Mouse (Mus musculus) hindbrain, embryonic 11.5 days (tissue): ENCODE measurements around the gene Zfp512. TPM values are rescaled to one million over a fixed set of nuclear protein-coding genes. Genes with fewer than 3 reads are reported as not detected.
"Not testable (repeated sequence)": the region's sequence is repeated elsewhere in the genome, so short reads cannot be mapped to it uniquely, and the experiment has no call there.

Experiments
- ATAC-seq: fragments of 200-750 bp; cut with Nextera tagmentation; 2 replicates; pipeline ENCODE4 v1.8.0; 2017; ENCODE audit warnings: mild to moderate bottlenecking, moderate TSS enrichment, moderate library complexity; ENCODE audit not compliant: low FRiP score
- DNase-seq: peaks from one replicate; pipeline ENCODE4 v3.0.0-alpha.2; 2015; ENCODE audit warnings: low spot score
- H3K27ac ChIP-seq: fragments of 300-500 bp; sonication (generic); 2 replicates; pipeline ENCODE4 v1.5.1; 2014; ENCODE audit warnings: mild to moderate bottlenecking, low read depth, low read length
- H3K27me3 ChIP-seq: fragments of 300-500 bp; sonication (generic); 2 replicates; pipeline ENCODE4 v1.6.1; 2014; ENCODE audit warnings: mild to moderate bottlenecking, low read length, moderate library complexity, mixed read lengths; ENCODE audit not compliant: control insufficient read depth, insufficient read depth
- H3K36me3 ChIP-seq: fragments of 300-500 bp; sonication (generic); 2 replicates; pipeline ENCODE4 v1.6.1; 2014; ENCODE audit warnings: mild to moderate bottlenecking, low read length, moderate library complexity, mixed read lengths; ENCODE audit not compliant: control insufficient read depth, insufficient read depth
- H3K4me1 ChIP-seq: fragments of 300-500 bp; sonication (generic); replicated peaks from 2 replicates; pipeline ENCODE4 v1.6.1; 2014; ENCODE audit warnings: low read length, mixed read lengths; ENCODE audit not compliant: control insufficient read depth, insufficient read depth
- H3K4me2 ChIP-seq: fragments of 300-500 bp; sonication (generic); replicated peaks from 2 replicates; pipeline ENCODE4 v1.6.1; 2014; ENCODE audit warnings: mild to moderate bottlenecking, low read depth, low read length
- H3K4me3 ChIP-seq: fragments of 300-500 bp; sonication (generic); 2 replicates; pipeline ENCODE4 v1.5.1; 2014; ENCODE audit warnings: low read depth, low read length
- H3K9ac ChIP-seq: fragments of 300-500 bp; sonication (generic); 2 replicates; pipeline ENCODE4 v1.6.1; 2014; ENCODE audit warnings: low read depth, low read length
- H3K9me3 ChIP-seq: fragments of 300-500 bp; sonication (generic); 2 replicates; pipeline ENCODE4 v1.6.1; 2016; ENCODE audit warnings: low read length; ENCODE audit not compliant: control insufficient read depth
- WGBS: fragments of 180-500 bp; shearing (Covaris S2); extraction: QIAGEN DNeasy Blood & Tissue Kit; methylation state at CpG from one replicate; pipeline ENCODE4 v1.1.7; 2014; 5-methylcytosine and 5-hydroxymethylcytosine counted together
- polyA plus RNA-seq: library from polyadenylated mRNA; unstranded; fragments of >200 nt; fragmentation: Nextera tagmentation; extraction: Ambion mirVana; gene quantifications from 2 replicates; pipeline ENCODE4 v1.2.1, GENCODE M21; 2014

Zfp512 gene
- 69.4 and 79.6 TPM in 2 replicates for polyA plus RNA-seq

- Histone ChIP-seq H3K4me2 (peak within 1 kb of the TSS; percentile 73), H3K4me3 (peak within 1 kb of the TSS; percentile 46), H3K36me3 (no peaks in the 10 kb centered on the region), H3K9me3 (no peaks in the 10 kb centered on the region), H3K9ac (peak within 1 kb of the TSS; percentile 65), H3K4me1 (no peaks in the 10 kb centered on the region; the same call in 1 of the 2 replicates), H3K27me3 (no peaks in the 10 kb centered on the region), H3K27ac (no peak within 1 kb of the TSS)
- ATAC-seq (peak; percentile 99), DNase-seq (peak; percentile 96)
- 6% methylated on average over 23 of the region's 23 CpGs for WGBS
Observed at GRCm38 (mm10) chr5:31451878-31452561, at the start of gene Zfp512. Gene Zfp512, plus strand, starts transcription at chr5:31452431.

- H3K27ac ChIP-seq, H3K4me3 ChIP-seq, H3K9ac ChIP-seq, H3K27me3 ChIP-seq, H3K36me3 ChIP-seq, H3K4me2 ChIP-seq, H3K9me3 ChIP-seq, ATAC-seq, H3K4me1 ChIP-seq, DNase-seq: not testable (repeated sequence)
- 97% methylated on average over 9 of the region's 9 CpGs for WGBS
Observed at GRCm38 (mm10) chr5:31434727-31435126, 17.5 kb upstream of the Zfp512 start.

GRCm38 (mm10) chr5:31451336-31451735 is 895 bp upstream of the Zfp512 start:
- H3K4me2 ChIP-seq, result no peak overlapping the region
- 89% methylated on average over 2 of the region's 2 CpGs for WGBS

GRCm38 (mm10) chr5:31452562-31452878 is 289 bp downstream of the Zfp512 start:
- no peak overlapping the region for H3K27ac ChIP-seq
- ATAC-seq, result no peak
- under 1% methylated on average over 11 of the region's 11 CpGs for WGBS

More at GRCm38 (mm10) chr5:31451336-31451735, 895 bp upstream of the Zfp512 start:
- Histone ChIP-seq H3K4me3 (no peak overlapping the region), H3K4me1 (no peaks in the 10 kb centered on the region; the same call in 1 of the 2 replicates), H3K27ac (no peak overlapping the region), H3K27me3 (no peaks in the 10 kb centered on the region), H3K36me3 (no peaks in the 10 kb centered on the region), H3K9ac (no peak overlapping the region), H3K9me3 (no peaks in the 10 kb centered on the region)
- ATAC-seq (no peak), DNase-seq (no peak)

GRCm38 (mm10) chr5:31452886-31453410 is 717 bp downstream of the Zfp512 start:
- WGBS, result 20% methylated on average over 7 of the region's 7 CpGs
- no peak for ATAC-seq
- Histone ChIP-seq H3K9me3 (no peaks in the 10 kb centered on the region), H3K4me3 (peak overlapping the region; percentile 46), H3K4me1 (no peaks in the 10 kb centered on the region; the same call in 1 of the 2 replicates), H3K36me3 (no peaks in the 10 kb centered on the region), H3K9ac (peak overlapping the region; percentile 54), H3K4me2 (peak overlapping the region; percentile 73), H3K27me3 (no peaks in the 10 kb centered on the region), H3K27ac (no peak overlapping the region)
- DNase-seq, result peak; percentile 21

More at GRCm38 (mm10) chr5:31452562-31452878, 289 bp downstream of the Zfp512 start:
- Histone ChIP-seq H3K9ac (peak overlapping the region; percentile 65), H3K4me2 (peak overlapping the region; percentile 73), H3K4me3 (peak overlapping the region; percentile 46), H3K4me1 (no peaks in the 10 kb centered on the region; the same call in 1 of the 2 replicates), H3K9me3 (no peaks in the 10 kb centered on the region), H3K27me3 (no peaks in the 10 kb centered on the region), H3K36me3 (no peaks in the 10 kb centered on the region)
- no peak for DNase-seq

GRCm38 (mm10) chr5:31467798-31468197 is 15.6 kb downstream of the Zfp512 start:
- Histone ChIP-seq H3K4me1 (no peaks in the 10 kb centered on the region), H3K27me3 (no peaks in the 10 kb centered on the region), H3K27ac (no peak overlapping the region), H3K9me3 (no peaks in the 10 kb centered on the region), H3K4me3 (no peak overlapping the region), H3K9ac (no peak overlapping the region), H3K4me2 (no peak overlapping the region), H3K36me3 (peaks cover 12% of the 10 kb centered on the region)
- DNase-seq (no peak), ATAC-seq (no peak)
- WGBS, result 97% methylated on average over 3 of the region's 3 CpGs

GRCm38 (mm10) chr5:31469711-31470110 is 17.5 kb downstream of the Zfp512 start:
- H3K4me3 ChIP-seq, result no peak overlapping the region
- DNase-seq (no peak), ATAC-seq (no peak)
- H3K27ac ChIP-seq, result no peak overlapping the region
- H3K4me1 ChIP-seq, result no peaks in the 10 kb centered on the region
- H3K9me3 ChIP-seq, result no peaks in the 10 kb centered on the region
- peaks cover 13% of the 10 kb centered on the region for H3K36me3 ChIP-seq
- H3K27me3 ChIP-seq, result no peaks in the 10 kb centered on the region
- no peak overlapping the region for H3K4me2 ChIP-seq
- no peak overlapping the region for H3K9ac ChIP-seq
- WGBS, result 94% methylated on average over 6 of the region's 6 CpGs

GRCm38 (mm10) chr5:31470334-31470733 is 18.1 kb downstream of the Zfp512 start:
- Histone ChIP-seq H3K36me3 (peaks cover 13% of the 10 kb centered on the region), H3K9me3 (no peaks in the 10 kb centered on the region), H3K4me1 (no peaks in the 10 kb centered on the region), H3K27ac (no peak overlapping the region), H3K4me2 (no peak overlapping the region), H3K4me3 (no peak overlapping the region), H3K9ac (no peak overlapping the region), H3K27me3 (no peaks in the 10 kb centered on the region)
- ATAC-seq (no peak), DNase-seq (peak; percentile 64)
- 81% methylated on average over 7 of the region's 7 CpGs for WGBS

GRCm38 (mm10) chr5:31480536-31480935 is 28.3 kb downstream of the Zfp512 start:
- Histone ChIP-seq H3K4me1 (no peaks in the 10 kb centered on the region), H3K27ac (no peak overlapping the region), H3K9ac (no peak overlapping the region), H3K36me3 (no peaks in the 10 kb centered on the region; the same call in none of the 2 replicates), H3K9me3 (no peaks in the 10 kb centered on the region), H3K4me3 (no peak overlapping the region), H3K4me2 (no peak overlapping the region), H3K27me3 (no peaks in the 10 kb centered on the region)
- WGBS, result 95% methylated on average over 4 of the region's 4 CpGs
- DNase-seq, result no peak
- no peak for ATAC-seq
